Mouse (Mus musculus) myocyte (in vitro differentiated cells): Measurements from ENCODE around the gene Elmsan1.

Experiments
- MYOG ChIP-seq, 3 experiments: IDR thresholded peaks; one replicate each; pipeline ENCODE4 v1.6.1; 2011; ENCODE audit warnings: control low read depth in 2 of 3, low read depth in 2 of 3, mild to moderate bottlenecking in 2 of 3; ENCODE audit not compliant: insufficient read length in 2 of 3, control insufficient read depth in 1 of 3, insufficient read depth in 1 of 3
- POLR2A ChIP-seq: IDR thresholded peaks from one replicate; pipeline ENCODE4 v1.6.1; 2011; ENCODE audit warnings: low read depth, mild to moderate bottlenecking, control low read depth, moderate library complexity; ENCODE audit not compliant: insufficient read length

- TF ChIP-seq POLR2A: no peak
- no peak for TF ChIP-seq MYOG (IDR thresholded peaks at IDR 0.05; ENCODE audit: control insufficient read depth in 1 of 3, insufficient read depth in 1 of 3, insufficient read length in 2 of 3, low read depth in 2 of 3)
These were observed 33.7 kb downstream of the Elmsan1 start for GRCm38 (mm10) chr12:84184979-84185378.
